Comparison of ENCODE assay signal across 15 mouse cellular contexts in the genomic region with DNA sequence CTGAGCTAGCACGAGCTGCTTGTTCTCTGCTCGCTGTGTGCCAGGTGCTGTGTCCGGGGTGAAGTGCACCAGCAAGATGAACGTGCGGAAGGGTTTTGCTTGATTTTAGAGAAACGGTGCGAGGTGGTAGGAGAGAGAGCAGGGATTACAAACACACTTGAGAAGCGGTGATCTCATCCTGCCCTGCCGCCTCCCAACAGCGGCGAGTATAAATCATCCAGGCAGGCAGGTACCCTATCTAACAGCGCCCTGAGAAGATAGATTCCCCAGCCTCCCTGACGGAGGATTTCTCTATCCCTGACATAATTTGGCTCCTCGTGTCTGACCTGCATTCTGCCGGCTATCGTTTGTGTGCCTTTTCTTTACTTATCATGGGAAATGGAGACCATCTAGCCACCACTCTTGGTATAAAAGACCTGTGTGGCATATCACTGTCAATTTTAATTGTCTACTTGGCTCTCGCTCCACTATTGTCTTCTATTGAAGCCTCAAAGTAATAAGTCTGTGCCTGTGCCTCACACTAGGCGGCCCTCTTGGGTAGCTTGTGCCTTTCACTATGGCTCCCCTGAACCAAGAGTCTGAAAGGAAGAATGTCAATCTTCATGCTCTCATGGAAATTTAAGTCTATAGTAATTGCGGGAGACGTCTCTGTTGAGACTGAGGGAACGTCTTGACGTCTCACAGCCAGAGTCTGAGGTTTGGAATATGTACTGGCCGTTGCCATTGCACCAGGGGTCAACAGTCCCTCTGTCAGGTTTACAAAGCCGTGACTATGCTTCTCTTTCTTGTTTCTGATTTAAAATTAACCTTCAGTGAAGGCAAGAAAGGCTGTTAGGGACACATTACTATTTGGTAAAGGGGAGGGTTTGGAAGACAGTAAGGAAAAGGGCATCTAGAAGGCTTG.
DNase-seq lines count a peak whose midpoint lies in the region; ATAC-seq and TF ChIP-seq lines count a peak whose summit lies in the region.
"Had no signal": no experiment of that assay in that cellular context is flagged by ENCODE, and none has a peak within 500 bp of the region (broad histone marks: within the 10 kb centered on the region; RNA-seq: fewer than 3 reads in every experiment).

No protein-coding gene starts in this region.

- no peak overlapping the region; the same call in 1 of the 2 replicates for H3K27ac ChIP-seq in ES-E14 (ENCODE audit: insufficient read depth, low read depth, low read length, poor library complexity, severe bottlenecking)
- H3K27ac ChIP-seq in kidney, embryonic 15.5 days = peak overlapping the region; percentile 16; the same call in 1 of the 2 replicates
- H3K27ac ChIP-seq: embryonic facial prominence, embryonic 10.5 days; lung, embryonic 15.5 days had no signal

- peaks cover 43% of the 10 kb centered on the region for H3K4me1 ChIP-seq in E14TG2a.4 (replicated peaks; ENCODE audit: low read depth, low read length)
- H3K4me1 ChIP-seq in ES-E14 (ENCODE audit: control insufficient read depth in 2 of 2, insufficient read depth in 2 of 2, low read length in 2 of 2, poor library complexity in 1 of 2) = peaks cover 4% of the 10 kb centered on the region in 2 experiments; a peak in 2 of 4 replicates
- H3K4me1 ChIP-seq in kidney, embryonic 15.5 days = no peaks in the 10 kb centered on the region
- H3K4me1 ChIP-seq: embryonic facial prominence, embryonic 10.5 days; lung, embryonic 15.5 days had no signal

- no peak for TF ChIP-seq CTCF in E14TG2a.4 (conservative IDR thresholded peaks at IDR 0.05; ENCODE audit: low read length)

- H3K36me3 ChIP-seq in E14TG2a.4 (ENCODE audit: insufficient read depth, low read length) = peaks cover 98% of the 10 kb centered on the region
- peaks cover 47% of the 10 kb centered on the region for H3K36me3 ChIP-seq in ES-E14 (ENCODE audit: control insufficient read depth, insufficient read depth, low read length, poor library complexity, severe bottlenecking)
- peaks cover 87% of the 10 kb centered on the region for H3K36me3 ChIP-seq in kidney, embryonic 15.5 days

- in situ Hi-C loops in ES-E14 (cut with MboI; ENCODE audit: low sequenced_read_pairs in 2 of 2, unreplicated experiment in 2 of 2) = no loop called here

- no peaks in the 10 kb centered on the region for H3K9me3 ChIP-seq in E14TG2a.4 (ENCODE audit: low read length)
- H3K9me3 ChIP-seq in ES-E14 (ENCODE audit: control insufficient read depth, insufficient read depth, low read depth, low read length) = no peaks in the 10 kb centered on the region
- H3K9me3 ChIP-seq in kidney, embryonic 15.5 days (replicated peaks) = no peaks in the 10 kb centered on the region
- H3K9me3 ChIP-seq: embryonic facial prominence, embryonic 10.5 days; lung, embryonic 15.5 days had no signal

- H3K27me3 ChIP-seq in E14TG2a.4 (ENCODE audit: insufficient read depth, low read length) = no peaks in the 10 kb centered on the region
- no peaks in the 10 kb centered on the region for H3K27me3 ChIP-seq in kidney, embryonic 15.5 days
- H3K27me3 ChIP-seq: lung, embryonic 15.5 days had no signal

- H3K9ac ChIP-seq in ES-E14 (ENCODE audit: insufficient read depth, low read depth, low read length, poor library complexity, severe bottlenecking) = peak overlapping the region; percentile 20; the same call in 1 of the 2 replicates
- no peak overlapping the region for H3K9ac ChIP-seq in kidney, embryonic 15.5 days
- H3K9ac ChIP-seq: lung, embryonic 15.5 days had no signal

- no peak overlapping the region for H3K4me2 ChIP-seq in kidney, embryonic 15.5 days
- H3K4me2 ChIP-seq: liver, embryonic 11.5 days; lung, embryonic 15.5 days had no signal

- DNase-seq in kidney, adult 18-20 months = peak; percentile 14
- DNase-seq in kidney, postnatal 14 days = no peak
- DNase-seq in ES-E14 (ENCODE audit: low read depth, low spot score) = no peak
- DNase-seq in Muller cell, postnatal 12 days (ENCODE audit: inconsistent ontology term) = no peak
- no peak for DNase-seq in layer of hippocampus, postnatal 36 days
- DNase-seq: adrenal gland, postnatal 25 days; cerebellum, adult 2 months; gastrocnemius, postnatal 10 days; left cerebral cortex, postnatal 4 days; thymus, postnatal 4 days had no signal

- peak; percentile 68 for ATAC-seq in kidney, embryonic 15.5 days (replicated peaks; ENCODE audit: low FRiP score)

- H3K4me3 ChIP-seq in E14TG2a.4 (replicated peaks; ENCODE audit: low read length) = 0 out of 2 replicates have a peak overlapping the region, but pooled peaks have one; percentile 10
- no peak overlapping the region for H3K4me3 ChIP-seq in ES-E14 (ENCODE audit: insufficient read depth in 1 of 2, low read depth in 1 of 2, low read length in 2 of 2, poor library complexity in 1 of 2, severe bottlenecking in 1 of 2)
- no peak overlapping the region for H3K4me3 ChIP-seq in kidney, embryonic 15.5 days (replicated peaks)
- H3K4me3 ChIP-seq: embryonic facial prominence, embryonic 10.5 days; lung, embryonic 15.5 days had no signal

- WGBS in kidney, embryonic 15.5 days = 77% methylated on average over 24 of the region's 24 CpGs

TF ChIP-seq in ES-E14, 5 proteins besides CTCF, POLR2A, EP300 and RAD21:
- TF ChIP-seq MAFK (IDR thresholded peaks at IDR 0.05; ENCODE audit: insufficient read depth, low read depth, low read length) = no peak
- no peak for TF ChIP-seq ZC3H11A (IDR thresholded peaks at IDR 0.05; ENCODE audit: borderline replicate concordance, low read depth, low read length)
- no peak for TF ChIP-seq CHD2 (IDR thresholded peaks at IDR 0.05; ENCODE audit: low read depth, low read length)
- no peak for TF ChIP-seq HCFC1 (IDR thresholded peaks at IDR 0.05; ENCODE audit: borderline replicate concordance, insufficient read depth, low read length)
- no peak for TF ChIP-seq ZNF384 (IDR thresholded peaks at IDR 0.05; ENCODE audit: low read depth, low read length)
